Mouse (Mus musculus) right cerebral cortex, postnatal 10 days (tissue): Measurements from ENCODE around the gene Prrc2c.
"Not testable (repeated sequence)": the region's sequence is repeated elsewhere in the genome, so short reads cannot be mapped to it uniquely, and the experiment has no call there.

Source experiments
- DNase-seq, 2 experiments: peaks; one replicate each; pipeline ENCODE4 v3.0.0; 2021; ENCODE audit warnings: low spot score in 2 of 2

The Prrc2c gene

DNA sequence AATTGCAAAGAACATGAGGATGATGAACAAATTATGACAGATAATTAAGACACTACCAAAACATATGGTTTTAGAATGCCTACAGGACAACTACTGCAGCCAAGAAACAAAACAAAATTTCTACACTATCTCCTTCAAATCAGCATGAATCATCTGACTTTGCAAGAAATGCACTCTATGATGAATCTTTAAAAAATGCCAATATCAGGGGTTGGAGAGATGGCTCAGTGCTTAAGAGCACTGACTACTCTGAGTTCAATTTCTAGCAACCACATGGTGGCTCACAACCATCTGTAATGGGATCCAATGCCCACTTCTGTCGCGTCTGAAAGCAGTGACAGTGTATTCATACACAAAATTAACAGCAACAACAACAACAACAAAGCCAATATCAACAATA, 46.6 kb downstream of the Prrc2c start:
- no peak for DNase-seq

DNA sequence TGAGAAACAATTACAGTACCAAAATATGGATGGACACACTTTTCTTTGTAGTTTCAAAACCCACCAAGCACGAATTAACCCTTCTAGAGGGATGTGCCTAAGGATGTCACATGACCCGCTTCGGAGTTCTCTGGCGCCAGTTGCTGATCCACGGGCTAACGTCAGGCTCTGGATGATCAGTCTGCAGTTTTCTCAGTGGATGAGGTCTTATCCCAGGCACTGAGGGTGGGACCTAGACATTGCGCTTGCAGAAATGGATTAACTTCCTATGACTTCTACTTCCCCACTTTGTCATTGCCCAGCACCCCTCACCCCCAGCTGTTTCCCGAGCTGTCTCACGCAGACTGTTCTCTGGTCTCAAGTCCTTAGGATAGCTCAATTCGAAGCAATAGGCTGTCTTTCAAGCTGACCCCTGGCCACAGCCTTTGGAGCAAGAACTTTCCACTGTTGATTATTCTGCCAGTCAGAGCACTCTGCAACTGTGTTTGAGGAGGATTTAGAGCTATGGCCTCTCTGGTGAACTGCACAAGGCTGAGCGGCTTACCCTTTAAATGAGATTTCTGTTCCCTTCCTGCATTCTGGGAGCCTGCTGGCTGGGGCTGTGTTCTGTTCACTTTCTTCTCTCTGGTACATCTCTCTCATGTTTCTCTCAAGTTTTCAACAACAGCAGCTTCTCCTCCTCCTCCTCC, 74.7 kb downstream of the Prrc2c start:
- DNase-seq: peak in 1 of 2 experiments; percentile 29

- DNase-seq: peak; percentile 84 to 85
These were observed 75.4 kb downstream of the Prrc2c start for GRCm38 (mm10) chr1:162664826-162665475.

- DNase-seq: no peak
These were observed 80.0 kb downstream of the Prrc2c start for GRCm38 (mm10) chr1:162660276-162660860.

- DNase-seq: no peak
These were observed 82.2 kb downstream of the Prrc2c start, which contains the start of gene Myocos for GRCm38 (mm10) chr1:162658119-162658518. Gene Myocos (minus strand): TSS chr1:162658219.

GRCm38 (mm10) chr1:162648416-162648815, 91.9 kb downstream of the Prrc2c start:
- DNase-seq: no peak

DNA sequence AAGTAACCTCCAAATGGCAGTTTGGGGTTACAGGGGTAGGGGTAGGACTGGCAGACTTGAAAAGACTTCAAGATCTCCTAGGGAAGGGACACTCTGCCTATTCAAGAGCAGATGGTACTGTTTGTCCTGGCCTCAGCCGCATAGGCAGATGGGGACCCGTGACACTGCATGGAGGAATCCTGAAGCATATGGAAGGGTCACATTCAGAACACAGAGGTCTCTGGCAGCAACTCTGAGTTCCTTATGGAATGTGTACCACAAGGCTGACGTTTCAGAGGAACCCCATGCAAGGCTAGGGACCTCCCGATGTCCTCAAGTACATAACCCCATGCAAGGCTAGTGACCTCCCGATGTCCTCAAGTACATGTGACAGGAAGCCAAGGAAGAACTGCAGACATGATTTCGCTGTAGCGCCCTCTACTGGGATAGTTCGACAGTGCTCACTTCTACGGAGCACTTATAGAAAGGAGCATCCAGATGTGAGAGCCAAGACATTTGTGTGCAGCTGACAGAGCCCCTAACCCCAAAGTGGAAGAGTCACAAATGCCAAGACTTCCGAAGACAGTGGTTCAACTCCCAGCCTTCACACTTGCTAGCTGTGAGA, 94.2 kb downstream of the Prrc2c start:
- no peak for DNase-seq

- peak; percentile 83 to 87 for DNase-seq
These were observed 96.6 kb downstream of the Prrc2c start for GRCm38 (mm10) chr1:162643752-162644151.

GRCm38 (mm10) chr1:162642591-162642990, 97.8 kb downstream of the Prrc2c start:
- DNase-seq: no peak

GRCm38 (mm10) chr1:162639861-162640260, 100.5 kb downstream of the Prrc2c start:
- no peak for DNase-seq

DNA sequence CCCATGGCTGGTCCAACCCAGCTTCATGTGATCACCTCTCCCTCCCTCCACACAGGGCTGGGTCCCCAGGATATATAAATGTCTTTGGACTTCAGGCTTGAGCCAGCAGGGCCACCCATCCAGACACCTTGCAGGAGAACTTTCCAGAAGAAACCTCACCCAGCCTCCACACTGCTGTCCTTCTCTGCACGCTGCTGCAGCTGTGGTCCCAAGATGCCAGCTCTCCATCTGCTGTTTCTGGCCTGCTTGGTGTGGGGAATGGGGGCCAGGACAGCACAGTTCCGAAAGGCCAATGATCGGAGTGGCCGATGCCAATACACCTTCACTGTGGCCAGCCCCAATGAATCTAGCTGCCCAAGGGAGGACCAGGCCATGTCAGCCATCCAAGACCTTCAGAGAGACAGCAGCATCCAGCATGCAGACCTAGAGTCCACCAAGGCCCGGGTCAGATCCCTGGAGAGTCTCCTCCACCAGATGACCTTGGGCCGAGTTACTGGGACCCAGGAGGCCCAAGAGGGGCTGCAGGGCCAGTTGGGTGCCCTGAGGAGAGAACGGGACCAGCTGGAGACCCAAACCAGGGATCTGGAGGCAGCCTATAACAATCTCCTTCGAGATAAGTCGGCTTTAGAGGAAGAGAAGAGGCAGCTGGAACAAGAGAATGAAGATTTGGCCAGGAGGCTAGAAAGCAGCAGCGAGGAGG, 101.2 kb downstream of the Prrc2c start, which contains the start of gene Myoc:
Gene Myoc (plus strand): TSS at position 105 of the 700 bp plus-strand sequence.
- DNase-seq: no peak

DNA sequence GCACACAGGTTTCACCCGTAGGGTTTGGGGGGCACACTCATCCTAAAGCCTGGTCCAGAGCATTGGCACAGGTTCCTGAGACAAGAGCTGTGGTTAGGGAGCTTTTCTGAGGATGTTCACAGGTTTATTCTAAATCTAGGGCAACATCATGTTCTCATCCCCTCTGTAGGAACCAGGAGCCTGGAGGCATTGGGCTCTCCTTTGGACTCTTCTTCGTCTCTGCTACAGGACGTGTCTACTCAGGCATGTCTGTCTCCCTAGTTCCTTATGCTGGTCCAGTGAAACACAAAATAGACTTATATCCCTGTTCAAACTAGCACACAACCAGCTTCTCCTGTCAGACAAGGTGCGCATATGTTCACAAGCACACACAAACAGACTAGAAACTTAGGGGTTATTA, 101.8 kb downstream of the Prrc2c start:
- no peak for DNase-seq

DNA sequence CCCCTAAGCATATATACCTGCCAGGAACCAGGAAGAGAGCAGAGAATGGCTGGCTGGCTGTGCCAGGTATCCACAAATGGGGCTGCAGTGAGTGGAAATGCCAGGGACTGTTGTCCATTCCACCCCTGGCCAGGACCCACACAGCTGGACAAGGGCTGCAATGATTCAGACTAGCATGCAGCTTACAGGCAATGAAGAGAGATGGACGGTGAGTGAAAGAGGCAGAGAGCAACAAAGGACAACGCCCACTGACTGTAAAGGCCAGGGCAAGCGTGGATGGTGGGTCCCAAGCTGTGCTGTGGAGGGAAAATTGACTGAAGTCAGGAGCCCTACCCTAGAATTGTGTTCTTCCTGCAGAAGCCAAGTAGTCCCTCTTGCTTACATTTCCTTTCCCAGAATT, 103.8 kb downstream of the Prrc2c start:
- no peak for DNase-seq

- DNase-seq: not testable (repeated sequence)
These were observed 104.9 kb downstream of the Prrc2c start for GRCm38 (mm10) chr1:162635291-162635931.

DNA sequence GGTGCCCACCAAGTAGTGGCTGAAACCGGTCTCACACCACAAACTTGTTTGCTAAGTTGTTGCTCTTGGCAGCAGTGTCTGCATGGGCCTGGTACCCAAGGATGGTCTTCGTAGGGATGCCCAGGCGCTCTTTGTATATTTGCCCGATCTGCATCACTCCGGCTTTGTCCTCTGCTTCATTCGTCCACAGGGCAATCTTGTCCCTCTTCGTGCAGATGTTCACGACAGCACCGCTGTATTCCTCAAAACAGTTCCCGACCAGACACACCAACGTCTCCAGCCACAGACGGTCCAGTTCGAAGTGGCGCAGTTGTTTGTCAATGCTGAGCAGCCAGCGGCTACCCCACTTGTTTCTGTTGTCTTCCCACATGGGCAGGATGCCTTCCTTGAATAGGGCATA, 112.0 kb downstream of the Prrc2c start:
- not testable (repeated sequence) for DNase-seq

DNA sequence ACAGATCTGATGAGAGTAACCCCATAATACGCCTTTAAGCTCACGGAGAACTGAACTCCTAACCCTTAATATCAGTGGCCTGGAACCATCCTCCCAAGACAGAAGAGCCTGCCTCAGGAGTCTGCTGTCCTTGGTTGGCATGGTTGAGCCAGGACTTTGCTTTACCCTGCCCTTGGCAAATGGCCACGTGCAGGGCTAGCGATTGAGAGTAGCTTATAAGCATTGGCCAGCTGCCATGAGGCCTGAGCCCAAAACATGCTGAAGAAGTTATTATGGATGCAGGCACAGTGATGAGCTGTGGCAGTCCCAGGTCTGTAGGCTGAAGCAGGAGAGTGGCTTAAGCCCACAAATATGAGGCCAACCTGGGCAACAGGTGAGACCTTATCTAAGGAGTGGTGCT, 112.5 kb downstream of the Prrc2c start:
- not testable (repeated sequence) for DNase-seq

DNA sequence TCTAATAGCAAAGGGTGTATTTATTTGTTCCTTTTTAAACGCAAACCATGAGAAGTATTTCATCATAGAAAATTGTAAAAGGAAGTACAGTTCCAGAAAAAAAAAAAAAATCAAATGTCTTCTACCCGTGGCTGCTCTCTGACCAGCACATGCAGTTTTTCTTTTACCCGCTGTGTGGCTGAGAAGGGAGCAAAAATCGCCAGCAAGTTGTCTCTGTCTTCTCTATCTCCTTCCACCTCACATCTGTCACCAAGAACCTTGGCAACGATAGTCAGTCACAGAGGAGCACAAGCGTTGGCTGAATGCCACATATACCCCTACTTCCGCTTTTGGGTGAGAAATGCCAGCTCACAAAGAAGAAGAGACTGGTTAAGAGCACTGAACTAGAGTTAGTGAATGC, 115.1 kb downstream of the Prrc2c start:
- DNase-seq: peak in 1 of 2 experiments; percentile 43

DNA sequence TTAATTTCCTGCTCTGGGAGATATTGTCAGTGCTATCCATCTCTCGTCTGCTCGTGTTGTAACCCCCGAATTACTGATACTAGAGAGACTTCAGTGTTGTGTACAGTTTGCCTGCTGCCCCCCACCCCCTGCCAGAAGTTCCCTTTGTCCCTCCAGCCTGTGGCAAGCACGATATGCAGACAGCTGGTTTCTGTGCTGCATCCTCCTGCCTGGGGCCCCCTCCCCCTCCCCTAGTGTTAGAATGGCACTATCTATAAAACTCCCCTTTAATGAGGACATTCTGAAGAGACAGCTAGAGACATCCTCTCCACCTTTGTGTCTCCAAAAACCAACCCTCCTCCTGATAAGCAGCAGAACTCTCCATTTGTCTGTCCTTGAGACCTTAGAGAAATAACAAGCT, 116.5 kb downstream of the Prrc2c start:
- no peak for DNase-seq
